Mouse (Mus musculus) limb, embryonic 14.5 days (tissue): Measurements from ENCODE around the gene Cuedc1. TPM values are rescaled to one million over a fixed set of nuclear protein-coding genes. Genes with fewer than 3 reads are reported as not detected.

Experiments
- ATAC-seq: fragments of 200-750 bp; cut with Nextera tagmentation; 2 replicates; pipeline ENCODE4 v1.8.0; 2017; ENCODE audit warnings: low read depth, moderate number of reproducible peaks, moderate TSS enrichment; ENCODE audit not compliant: low FRiP score
- DNase-seq: peaks from one replicate; pipeline ENCODE4 v3.0.0-alpha.2; 2015; ENCODE audit warnings: low spot score
- H3K27ac ChIP-seq: fragments of 300-500 bp; sonication (generic); replicated peaks from 2 replicates; pipeline ENCODE4 v1.5.1; 2014; ENCODE audit warnings: low read depth, mild to moderate bottlenecking, low read length, moderate library complexity, mixed read lengths
- H3K27me3 ChIP-seq: fragments of 300-500 bp; sonication (generic); 2 replicates; pipeline ENCODE4 v1.6.1; 2014; ENCODE audit warnings: low read length, mixed read lengths; ENCODE audit not compliant: control insufficient read depth, insufficient read depth
- H3K36me3 ChIP-seq: fragments of 300-500 bp; sonication (generic); 2 replicates; pipeline ENCODE4 v1.6.1; 2014; ENCODE audit warnings: mild to moderate bottlenecking, low read length, moderate library complexity, mixed read lengths; ENCODE audit not compliant: control insufficient read depth, insufficient read depth
- H3K4me1 ChIP-seq: fragments of 300-500 bp; sonication (generic); 2 replicates; pipeline ENCODE4 v1.6.1; 2014; ENCODE audit warnings: antibody characterized with exemption, low read length, mixed read lengths; ENCODE audit not compliant: control insufficient read depth, insufficient read depth
- H3K4me2 ChIP-seq: fragments of 300-500 bp; sonication (generic); replicated peaks from 2 replicates; pipeline ENCODE4 v1.6.1; 2014; ENCODE audit warnings: low read depth, mild to moderate bottlenecking, low read length, moderate library complexity; ENCODE audit not compliant: severe bottlenecking
- H3K4me3 ChIP-seq: fragments of 300-500 bp; sonication (generic); replicated peaks from 2 replicates; pipeline ENCODE4 v1.5.1; 2014; ENCODE audit warnings: low read length
- H3K9ac ChIP-seq: fragments of 300-500 bp; sonication (generic); 2 replicates; pipeline ENCODE4 v1.6.1; 2014; ENCODE audit warnings: mild to moderate bottlenecking, low read depth, low read length, moderate library complexity; ENCODE audit not compliant: severe bottlenecking
- H3K9me3 ChIP-seq: fragments of 300-500 bp; sonication (generic); 2 replicates; pipeline ENCODE4 v1.6.1; 2016; ENCODE audit warnings: low read length; ENCODE audit not compliant: control insufficient read depth
- POLR2A ChIP-seq: fragments of 200-500 bp; IDR thresholded peaks from 2 replicates; pipeline ENCODE4 v1.8.0; 2012; ENCODE audit warnings: inconsistent platforms, mild to moderate bottlenecking, moderate library complexity, borderline replicate concordance; ENCODE audit not compliant: insufficient read depth, insufficient read length; ENCODE audit errors: extremely low read depth
- WGBS: fragments of 180-500 bp; shearing (Covaris S2); extraction: QIAGEN DNeasy Blood & Tissue Kit; methylation state at CpG from one replicate; pipeline ENCODE4 v1.1.7; 2014; 5-methylcytosine and 5-hydroxymethylcytosine counted together
- polyA plus RNA-seq, 2 experiments: library from polyadenylated mRNA; depleted of rRNA in 1 of 2; stranded (reverse) in 1 of 2; unstranded in 1 of 2; fragments of >200 nt; fragmentation: Nextera tagmentation in 1 of 2; extraction: Ambion mirVana in 1 of 2; gene quantifications; 2 replicates each; pipeline versions ENCODE4 v1.2.1 to v1.2.3; 2012 to 2014

Gene Cuedc1
- polyA plus RNA-seq, 2 experiments: 20.9 to 40.6 TPM

DNA sequence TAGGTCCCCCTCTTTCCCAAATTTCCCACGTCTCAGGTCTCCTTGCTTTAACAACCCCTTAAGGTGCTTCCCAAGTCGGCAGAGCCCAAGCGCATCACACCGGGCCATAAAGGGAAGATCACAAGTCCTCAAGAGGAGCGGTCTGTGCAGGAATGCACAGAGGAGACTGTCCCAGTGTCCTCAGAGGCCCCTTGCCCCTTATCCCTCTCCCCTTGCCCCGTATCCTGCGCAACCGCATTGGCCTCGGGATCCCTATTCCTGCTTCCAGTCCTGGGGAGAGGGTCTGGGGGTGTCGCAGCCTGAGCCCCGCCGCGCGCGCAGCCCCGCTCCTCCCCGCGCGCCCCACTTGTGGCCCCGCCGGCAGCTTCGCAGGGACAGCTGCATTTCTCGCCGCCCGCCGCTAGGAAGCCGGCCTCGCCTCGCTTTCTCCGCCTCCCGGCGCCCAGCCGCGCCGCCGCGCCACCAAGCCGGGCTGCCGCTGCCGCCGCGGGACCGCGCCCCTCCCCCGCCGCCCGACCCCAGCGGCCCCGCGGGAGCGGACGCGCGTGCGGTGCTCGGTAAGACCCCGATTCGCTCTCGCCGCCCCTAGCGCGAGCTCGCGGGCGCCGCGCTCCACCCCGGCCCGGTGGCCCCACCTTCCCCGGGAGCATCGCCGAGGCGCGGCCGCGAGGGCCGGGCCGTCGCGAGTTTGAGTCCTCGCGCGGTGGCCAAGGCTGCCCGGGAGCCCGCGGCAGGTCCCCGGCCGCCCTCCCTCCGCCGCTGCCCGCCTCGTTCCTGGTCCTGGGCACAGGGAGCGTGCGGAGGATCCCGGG, 1.1 kb downstream of the Cuedc1 start:
- no peaks in the 10 kb centered on the region for H3K9me3 ChIP-seq
- H3K4me1 ChIP-seq: peaks cover 28% of the 10 kb centered on the region
- H3K27ac ChIP-seq: peak overlapping the region; percentile 89
- peak overlapping the region; percentile 86 for H3K4me2 ChIP-seq
- H3K9ac ChIP-seq: peak overlapping the region; percentile 96
- no peaks in the 10 kb centered on the region; the same call in 1 of the 2 replicates for H3K36me3 ChIP-seq
- 0 out of 2 replicates have a peak, but pooled peaks cover 10% of the 10 kb centered on the region for H3K27me3 ChIP-seq
- DNase-seq (peak; percentile 56), ATAC-seq (peak; percentile 68)
- no peak for TF ChIP-seq POLR2A
- peak overlapping the region; percentile 83 for H3K4me3 ChIP-seq
- WGBS: under 1% methylated on average over 30 of the region's 95 CpGs

DNA sequence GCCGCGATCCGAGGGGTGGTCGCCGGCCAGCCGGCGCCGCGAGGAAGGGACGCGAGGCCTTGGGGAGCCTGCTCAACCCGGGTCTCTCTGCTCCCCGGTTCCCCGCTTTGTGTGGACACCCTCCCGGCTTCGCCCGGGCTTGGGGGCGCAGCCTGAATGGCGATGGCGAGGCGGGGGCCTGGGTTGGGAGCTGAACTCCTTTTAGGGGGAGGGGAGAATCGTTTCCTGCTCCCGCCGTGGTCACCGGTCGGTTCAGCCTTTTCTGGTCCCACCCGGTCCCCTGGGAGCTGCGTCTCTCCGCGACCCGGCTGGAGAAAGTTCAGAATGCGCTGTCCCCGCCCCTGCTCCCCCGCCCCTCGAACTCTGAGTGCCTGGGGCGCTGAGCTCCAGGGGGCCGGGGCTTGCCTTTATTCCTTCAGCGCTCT, 1.8 kb downstream of the Cuedc1 start:
- ATAC-seq (peak; percentile 35), DNase-seq (peak; percentile 55)
- H3K9me3 ChIP-seq: no peaks in the 10 kb centered on the region
- 0 out of 2 replicates have a peak, but pooled peaks cover 10% of the 10 kb centered on the region for H3K27me3 ChIP-seq
- TF ChIP-seq POLR2A: no peak
- H3K4me2 ChIP-seq: peak overlapping the region; percentile 86
- H3K4me3 ChIP-seq: peak overlapping the region; percentile 83
- H3K36me3 ChIP-seq: no peaks in the 10 kb centered on the region; the same call in 1 of the 2 replicates
- peaks cover 28% of the 10 kb centered on the region for H3K4me1 ChIP-seq
- peak overlapping the region; percentile 96 for H3K9ac ChIP-seq
- peak overlapping the region; percentile 89 for H3K27ac ChIP-seq
- WGBS: 0% methylated on average over 12 of the region's 38 CpGs

DNA sequence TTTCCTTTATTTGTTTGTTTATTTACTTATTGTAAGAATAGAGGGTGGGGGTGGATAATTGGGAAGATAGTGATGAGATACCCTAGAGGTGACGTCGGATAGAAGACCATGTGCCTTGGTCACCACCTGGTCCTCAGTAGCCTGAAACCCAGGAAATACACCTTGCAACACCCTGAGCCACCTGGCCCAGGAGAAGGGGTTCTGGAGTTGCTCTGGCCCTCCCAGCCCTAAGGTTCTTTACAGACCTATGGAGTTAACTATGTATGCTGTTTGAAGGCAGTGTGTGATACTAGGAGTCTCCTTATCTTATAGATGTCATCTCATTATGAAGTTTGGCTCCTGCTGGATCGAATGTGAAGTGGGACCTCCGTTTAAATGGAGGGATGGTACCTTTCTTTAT, 2.3 kb downstream of the Cuedc1 start:
- peaks cover 28% of the 10 kb centered on the region for H3K4me1 ChIP-seq
- no peaks in the 10 kb centered on the region for H3K9me3 ChIP-seq
- 45% methylated on average over 4 of the region's 4 CpGs for WGBS
- ATAC-seq (no peak), DNase-seq (no peak)
- H3K27ac ChIP-seq: no peak overlapping the region
- peak overlapping the region; percentile 83 for H3K4me3 ChIP-seq
- H3K36me3 ChIP-seq: no peaks in the 10 kb centered on the region; the same call in 1 of the 2 replicates
- H3K27me3 ChIP-seq: 0 out of 2 replicates have a peak, but pooled peaks cover 10% of the 10 kb centered on the region
- TF ChIP-seq POLR2A: no peak
- peak overlapping the region; percentile 96; the same call in 1 of the 2 replicates for H3K9ac ChIP-seq
- peak overlapping the region; percentile 86 for H3K4me2 ChIP-seq

GRCm38 (mm10) chr11:88103214-88103941, 5.5 kb downstream of the Cuedc1 start:
- no peak for ATAC-seq
- no peak for TF ChIP-seq POLR2A
- no peak overlapping the region for H3K4me2 ChIP-seq
- H3K4me3 ChIP-seq: no peak overlapping the region
- no peaks in the 10 kb centered on the region for H3K9me3 ChIP-seq
- H3K9ac ChIP-seq: no peak overlapping the region
- no peaks in the 10 kb centered on the region; the same call in 1 of the 2 replicates for H3K36me3 ChIP-seq
- peaks cover 12% of the 10 kb centered on the region; the same call in 1 of the 2 replicates for H3K4me1 ChIP-seq
- H3K27me3 ChIP-seq: no peaks in the 10 kb centered on the region
- H3K27ac ChIP-seq: no peak overlapping the region
- DNase-seq: no peak
- 89% methylated on average over 19 of the region's 19 CpGs for WGBS

- WGBS: 73% methylated on average over 6 of the region's 6 CpGs
- H3K4me3 ChIP-seq: no peak overlapping the region
- ATAC-seq (no peak), DNase-seq (no peak)
- no peaks in the 10 kb centered on the region for H3K9me3 ChIP-seq
- no peak overlapping the region for H3K9ac ChIP-seq
- no peaks in the 10 kb centered on the region for H3K27me3 ChIP-seq
- TF ChIP-seq POLR2A: no peak
- no peaks in the 10 kb centered on the region; the same call in 1 of the 2 replicates for H3K36me3 ChIP-seq
- H3K4me1 ChIP-seq: peaks cover 1% of the 10 kb centered on the region; the same call in 1 of the 2 replicates
- H3K27ac ChIP-seq: no peak overlapping the region
- H3K4me2 ChIP-seq: no peak overlapping the region
These were observed 7.8 kb downstream of the Cuedc1 start for GRCm38 (mm10) chr11:88105494-88106291.
